33 mouse cellular contexts compared by ENCODE assay signal in the genomic region with DNA sequence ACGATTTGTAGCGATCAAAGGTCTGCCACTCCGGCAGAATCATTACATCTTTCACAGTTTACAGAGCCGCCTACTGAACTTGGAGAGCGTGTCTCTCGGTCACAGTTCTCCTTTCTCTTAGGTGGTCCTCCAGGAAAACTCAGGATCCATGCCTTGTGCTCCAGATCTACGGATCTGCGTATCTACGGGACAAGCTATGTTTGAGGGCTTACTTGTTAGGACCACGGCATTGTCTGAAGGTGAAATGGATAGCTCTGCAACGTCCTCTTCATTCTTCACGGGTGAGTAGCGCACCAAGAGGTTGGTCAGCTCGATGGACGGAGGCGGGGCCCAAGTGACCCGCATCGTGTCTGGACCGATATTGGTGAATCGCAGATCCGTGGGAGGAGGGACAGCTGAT.
"Had no signal": no experiment of that assay in that cellular context is flagged by ENCODE, and none has a peak within 500 bp of the region (broad histone marks: within the 10 kb centered on the region; RNA-seq: fewer than 3 reads in every experiment).

No protein-coding gene starts in this region.

- H3K4me3 ChIP-seq: heart, embryonic 12.5 days; heart, embryonic 13.5 days; heart, embryonic 15.5 days; hindbrain, embryonic 10.5 days; hindbrain, embryonic 12.5 days; hindbrain, embryonic 13.5 days; hindbrain, embryonic 15.5 days; intestine, embryonic 15.5 days; kidney, embryonic 15.5 days had no signal

- ATAC-seq: hindbrain, embryonic 16.5 days; hindbrain, postnatal 0 days; inflammation-experienced regulatory T-cells, adult 6 months; intestine, embryonic 15.5 days; intestine, embryonic 16.5 days; intestine, postnatal 0 days had no signal

- H3K9me3 ChIP-seq: heart, embryonic 12.5 days; heart, embryonic 13.5 days; heart, embryonic 15.5 days; hindbrain, embryonic 10.5 days; hindbrain, embryonic 12.5 days; hindbrain, embryonic 15.5 days; intestine, embryonic 15.5 days; kidney, embryonic 15.5 days had no signal

- H3K27ac ChIP-seq: heart, embryonic 13.5 days; heart, embryonic 15.5 days; hindbrain, embryonic 10.5 days; hindbrain, embryonic 12.5 days; hindbrain, embryonic 13.5 days; hindbrain, embryonic 14.5 days; hindbrain, embryonic 15.5 days; hindbrain, postnatal 0 days; intestine, embryonic 15.5 days; kidney, embryonic 15.5 days; kidney, postnatal 0 days had no signal

- DNase-seq: heart, postnatal 10 days; heart, postnatal 14 days; heart, postnatal 36 days; heart, postnatal 4 days; kidney, adult 11 months; kidney, adult 18-20 months; kidney, adult 2 months; kidney, adult 8-10 months; kidney, adult 9 months; kidney, postnatal 10 days; kidney, postnatal 14 days; kidney, postnatal 25 days; kidney, postnatal 36 days; kidney, postnatal 4 days; layer of hippocampus, adult 9-11 months; layer of hippocampus, postnatal 36 days had no signal

- H3K36me3 ChIP-seq: hindbrain, embryonic 15.5 days had no signal

- H3K4me1 ChIP-seq: heart, embryonic 12.5 days; heart, embryonic 13.5 days; heart, embryonic 15.5 days; intestine, embryonic 15.5 days; kidney, embryonic 15.5 days had no signal

- H3K27me3 ChIP-seq: heart, embryonic 12.5 days; heart, embryonic 13.5 days; heart, embryonic 15.5 days; hindbrain, embryonic 13.5 days; hindbrain, embryonic 15.5 days; intestine, embryonic 15.5 days; kidney, embryonic 15.5 days had no signal

- H3K4me2 ChIP-seq: heart, embryonic 11.5 days; heart, embryonic 12.5 days; heart, embryonic 13.5 days; heart, embryonic 15.5 days; hindbrain, embryonic 12.5 days; hindbrain, embryonic 13.5 days; hindbrain, embryonic 14.5 days; hindbrain, embryonic 15.5 days; intestine, embryonic 15.5 days; kidney, embryonic 15.5 days had no signal
